ENCODE assay signal across 8 mouse cellular contexts in the genomic region with DNA sequence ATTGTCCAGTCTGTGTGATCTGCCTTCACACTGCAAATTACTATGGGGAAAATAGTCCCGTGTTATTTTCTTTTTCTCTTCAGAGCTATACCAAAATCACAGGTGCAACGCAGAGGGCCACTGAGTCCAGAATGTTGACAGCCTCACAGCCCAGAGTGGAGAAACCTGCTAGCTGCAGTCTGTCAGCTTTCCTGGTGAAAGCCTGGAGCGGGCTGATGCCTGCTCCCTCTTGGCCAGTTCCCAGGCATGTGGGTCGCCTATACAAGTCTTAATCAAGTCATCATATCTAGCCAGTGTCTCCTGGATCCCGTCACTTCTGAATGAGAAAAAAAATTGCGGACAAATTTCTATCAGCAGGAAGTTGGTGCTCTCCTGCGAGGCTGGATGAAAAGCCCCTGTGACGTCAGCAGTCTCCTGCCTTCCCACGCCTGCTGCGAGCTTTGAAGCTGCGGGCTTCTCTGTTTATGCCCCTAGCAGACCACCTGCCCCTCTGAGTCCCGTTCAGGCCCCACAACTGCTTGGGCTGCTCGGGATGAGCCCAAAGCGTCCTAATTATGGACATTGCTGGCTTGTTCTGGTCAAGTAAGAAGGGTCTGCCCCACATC.
DNase-seq lines count a peak whose midpoint lies in the region; ATAC-seq lines count a peak whose summit lies in the region.

No protein-coding gene starts in this region.

- no peaks in the 10 kb centered on the region for H3K36me3 ChIP-seq in kidney, embryonic 14.5 days (ENCODE audit: control insufficient read depth, insufficient read depth, low read length)
- no peaks in the 10 kb centered on the region for H3K36me3 ChIP-seq in hindbrain, embryonic 15.5 days
- no peaks in the 10 kb centered on the region for H3K36me3 ChIP-seq in neural tube, embryonic 12.5 days

- DNase-seq in kidney, adult 11 months: no peak
- peak; percentile 37 for DNase-seq in embryo, embryonic 11.5 days (ENCODE audit: low read depth, low spot score)
- DNase-seq in ovary, adult 18-20 months (ENCODE audit: low spot score): no peak
- no peak for DNase-seq in ovary, postnatal 10 days (ENCODE audit: low spot score)
- no peak for DNase-seq in gastrocnemius, postnatal 25 days

- peak overlapping the region; percentile 32 for H3K4me2 ChIP-seq in kidney, embryonic 14.5 days (replicated peaks; ENCODE audit: low read depth, low read length)
- peak overlapping the region; percentile 72 for H3K4me2 ChIP-seq in hindbrain, embryonic 15.5 days
- peak overlapping the region; percentile 60 for H3K4me2 ChIP-seq in neural tube, embryonic 12.5 days (replicated peaks)

- H3K27me3 ChIP-seq in kidney, embryonic 14.5 days (ENCODE audit: control insufficient read depth, insufficient read depth, low read length): peaks cover 3% of the 10 kb centered on the region
- H3K27me3 ChIP-seq in hindbrain, embryonic 15.5 days: peaks cover 37% of the 10 kb centered on the region
- H3K27me3 ChIP-seq in neural tube, embryonic 12.5 days (replicated peaks): peaks cover 24% of the 10 kb centered on the region

- peaks cover 15% of the 10 kb centered on the region for H3K4me1 ChIP-seq in kidney, embryonic 14.5 days (ENCODE audit: control insufficient read depth, insufficient read depth, low read length)
- peaks cover 24% of the 10 kb centered on the region for H3K4me1 ChIP-seq in hindbrain, embryonic 15.5 days (replicated peaks)
- peaks cover 23% of the 10 kb centered on the region for H3K4me1 ChIP-seq in neural tube, embryonic 12.5 days

- 12% methylated on average over 14 of the region's 14 CpGs for WGBS in kidney, embryonic 14.5 days
- 4% methylated on average over 14 of the region's 14 CpGs for WGBS in hindbrain, embryonic 15.5 days
- WGBS in neural tube, embryonic 12.5 days: 5% methylated on average over 14 of the region's 14 CpGs

- H3K9ac ChIP-seq in kidney, embryonic 14.5 days (ENCODE audit: low read depth, low read length): 0 out of 2 replicates have a peak overlapping the region, but pooled peaks have one; percentile 37
- H3K9ac ChIP-seq in hindbrain, embryonic 15.5 days: 0 out of 2 replicates have a peak overlapping the region, but pooled peaks have one; percentile 25
- H3K9ac ChIP-seq in neural tube, embryonic 12.5 days: no peak overlapping the region

- no peak overlapping the region for H3K27ac ChIP-seq in kidney, embryonic 14.5 days (ENCODE audit: low read depth, low read length)
- no peak overlapping the region for H3K27ac ChIP-seq in hindbrain, embryonic 15.5 days (replicated peaks)
- H3K27ac ChIP-seq in neural tube, embryonic 12.5 days: no peak overlapping the region

- H3K4me3 ChIP-seq in kidney, embryonic 14.5 days (ENCODE audit: low read length): 0 out of 2 replicates have a peak overlapping the region, but pooled peaks have one; percentile 7
- H3K4me3 ChIP-seq in hindbrain, embryonic 15.5 days: peak overlapping the region; percentile 26
- peak overlapping the region; percentile 12; the same call in 1 of the 2 replicates for H3K4me3 ChIP-seq in neural tube, embryonic 12.5 days

- H3K9me3 ChIP-seq in kidney, embryonic 14.5 days (ENCODE audit: control insufficient read depth, low read length): no peaks in the 10 kb centered on the region
- no peaks in the 10 kb centered on the region for H3K9me3 ChIP-seq in hindbrain, embryonic 15.5 days
- no peaks in the 10 kb centered on the region for H3K9me3 ChIP-seq in neural tube, embryonic 12.5 days

- ATAC-seq in kidney, embryonic 14.5 days (ENCODE audit: low FRiP score, low TSS enrichment): no peak
- peak; percentile 68; the same call in 1 of the 2 replicates for ATAC-seq in hindbrain, embryonic 15.5 days (ENCODE audit: low FRiP score, low read depth)
- ATAC-seq in neural tube, embryonic 12.5 days (ENCODE audit: low FRiP score, low read depth): peak; percentile 38; the same call in 1 of the 2 replicates
